Mouse (Mus musculus): ENCODE results near the gene Jsrp1. TPM values are rescaled to one million over a fixed set of nuclear protein-coding genes. Genes with fewer than 3 reads are reported as not detected.
"Not testable (repeated sequence)": the region's sequence is repeated elsewhere in the genome, so short reads cannot be mapped to it uniquely, and the experiment has no call there.

Gene Jsrp1
- total RNA-seq, 2 experiments from 2014 or later = 448 to 461 TPM

- no peak for DNase-seq (ENCODE audit: low spot score)
These were observed 22.3 kb upstream of the Jsrp1 start for GRCm38 (mm10) chr10:80835617-80836016.

DNA sequence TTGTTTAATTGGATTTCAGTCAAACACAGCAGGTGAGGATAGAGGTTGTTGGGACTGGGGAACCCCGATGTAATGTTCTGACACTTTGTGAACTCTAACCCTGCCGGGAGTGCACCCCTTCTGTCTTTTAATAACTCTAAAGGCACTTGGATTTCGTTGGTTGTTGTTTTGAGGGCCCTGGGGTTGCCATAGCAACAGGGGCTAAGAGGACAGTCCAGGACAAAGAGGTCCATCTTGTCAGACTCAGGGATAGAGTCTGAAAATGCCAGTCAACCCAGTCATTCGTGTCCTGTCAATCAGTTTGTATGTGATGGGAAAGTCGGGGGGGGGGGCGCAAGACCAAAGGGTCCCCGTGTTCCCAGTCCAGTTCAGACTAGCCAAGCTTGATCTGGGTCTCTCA lies 19.5 kb upstream of the Jsrp1 start:
- no peak for DNase-seq (ENCODE audit: low spot score)

- DNase-seq (ENCODE audit: low spot score) = no peak
These were observed 17.8 kb upstream of the Jsrp1 start for GRCm38 (mm10) chr10:80831136-80831535.

DNA sequence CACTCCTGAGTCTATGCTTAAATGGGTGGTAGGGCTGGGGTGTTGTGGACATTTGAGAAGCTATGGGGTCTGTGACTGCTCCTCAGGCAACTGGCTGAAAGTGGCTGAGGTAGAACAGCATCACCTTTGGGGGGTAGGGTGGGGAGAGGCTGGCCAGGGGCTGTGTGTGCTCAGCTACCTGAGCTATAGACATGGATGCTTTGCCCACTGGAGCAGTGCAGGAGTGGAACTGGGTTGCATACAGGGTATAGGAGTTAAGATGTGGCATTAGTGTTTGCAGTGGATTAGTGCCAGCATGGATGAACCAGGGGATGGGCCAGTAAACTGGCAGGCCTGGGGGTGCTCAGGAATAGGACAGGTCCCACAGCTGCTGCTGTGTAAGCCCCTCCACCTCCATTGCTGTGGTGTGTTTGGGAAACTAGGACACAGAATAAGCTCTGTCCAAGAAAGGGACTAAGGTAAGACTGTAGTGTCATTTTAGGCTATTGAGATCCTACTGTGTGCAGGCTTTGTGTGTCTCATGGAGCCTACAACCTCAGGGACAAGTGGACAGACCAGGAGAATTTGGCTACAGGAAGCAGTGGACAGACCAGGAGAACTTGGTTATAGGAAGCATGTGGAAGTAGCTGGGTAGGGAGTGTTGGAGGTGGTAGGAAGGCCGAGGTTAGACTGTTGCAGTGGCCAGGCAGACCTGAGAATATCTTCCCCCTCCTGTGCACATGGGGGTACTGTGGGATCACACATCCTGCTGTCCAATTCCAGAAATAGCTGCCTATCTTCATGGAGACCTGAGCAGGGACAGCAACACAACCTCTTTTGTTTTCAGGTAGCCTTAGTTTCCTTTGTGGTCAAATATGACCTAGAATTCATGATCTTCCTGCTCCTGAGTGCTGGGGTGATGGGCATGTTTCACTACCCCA lies 16.3 kb upstream of the Jsrp1 start:
- no peak for DNase-seq (ENCODE audit: low spot score)

DNA sequence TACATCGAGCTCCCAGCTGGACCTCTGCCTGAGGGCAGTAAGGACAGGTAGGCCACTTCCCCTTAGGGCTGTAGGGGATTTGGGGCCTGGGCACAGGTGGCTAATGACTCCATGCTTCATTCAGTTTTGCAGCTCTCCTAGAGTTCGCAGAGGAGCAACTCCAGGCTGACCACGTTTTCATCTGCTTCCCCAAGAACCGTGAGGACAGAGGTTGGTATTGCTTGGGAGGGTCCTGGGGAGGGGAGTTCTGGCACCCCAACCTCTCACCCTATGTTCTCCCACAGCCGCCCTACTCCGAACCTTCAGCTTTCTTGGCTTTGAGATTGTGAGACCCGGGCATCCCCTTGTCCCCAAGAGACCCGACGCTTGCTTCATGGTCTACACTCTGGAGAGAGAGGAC lies 15.3 kb upstream of the Jsrp1 start:
- not testable (repeated sequence) for DNase-seq (ENCODE audit: low spot score)

- DNase-seq (ENCODE audit: low spot score) = no peak
These were observed 14.6 kb upstream of the Jsrp1 start for GRCm38 (mm10) chr10:80827870-80828420.

DNA sequence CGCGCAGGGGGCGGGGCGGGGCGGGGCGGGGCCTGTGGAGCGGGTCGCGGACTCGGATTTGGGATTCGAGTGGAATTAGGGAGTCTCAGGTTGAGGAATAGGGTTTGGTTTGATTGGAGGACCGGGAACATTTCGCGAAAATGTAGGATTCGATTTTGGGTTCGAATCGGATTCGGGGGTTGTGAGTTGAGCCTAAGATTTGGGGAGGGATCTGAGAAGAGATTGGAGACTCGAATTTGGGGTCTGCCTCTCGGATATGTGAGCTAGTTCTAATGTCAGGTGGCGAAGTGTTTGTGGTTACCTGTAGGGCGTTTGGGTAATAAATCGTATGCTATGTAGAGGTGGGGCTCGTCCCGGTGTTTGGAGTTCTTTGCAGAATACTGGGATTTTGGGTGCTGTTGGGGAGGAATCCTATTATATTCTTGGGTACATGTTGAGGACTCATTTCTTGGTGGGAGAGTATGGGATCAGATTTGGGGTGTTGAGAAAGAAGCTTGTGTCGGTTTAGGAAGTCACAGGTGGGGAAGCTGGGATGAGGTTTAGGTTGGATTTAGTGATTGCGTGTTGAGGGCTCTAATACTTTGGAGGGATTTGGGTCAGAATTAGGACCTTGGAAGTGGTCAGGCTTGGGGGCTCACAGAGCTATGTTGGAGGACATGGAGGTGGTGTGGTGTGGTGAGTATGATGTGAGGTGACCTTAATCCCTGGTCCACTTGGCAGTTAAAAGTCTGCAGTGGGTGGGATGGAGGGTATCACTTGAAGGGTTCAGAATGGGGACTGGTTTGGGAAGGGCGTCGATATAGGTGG lies 14.0 kb upstream of the Jsrp1 start:
- no peak for DNase-seq (ENCODE audit: low spot score)

DNA sequence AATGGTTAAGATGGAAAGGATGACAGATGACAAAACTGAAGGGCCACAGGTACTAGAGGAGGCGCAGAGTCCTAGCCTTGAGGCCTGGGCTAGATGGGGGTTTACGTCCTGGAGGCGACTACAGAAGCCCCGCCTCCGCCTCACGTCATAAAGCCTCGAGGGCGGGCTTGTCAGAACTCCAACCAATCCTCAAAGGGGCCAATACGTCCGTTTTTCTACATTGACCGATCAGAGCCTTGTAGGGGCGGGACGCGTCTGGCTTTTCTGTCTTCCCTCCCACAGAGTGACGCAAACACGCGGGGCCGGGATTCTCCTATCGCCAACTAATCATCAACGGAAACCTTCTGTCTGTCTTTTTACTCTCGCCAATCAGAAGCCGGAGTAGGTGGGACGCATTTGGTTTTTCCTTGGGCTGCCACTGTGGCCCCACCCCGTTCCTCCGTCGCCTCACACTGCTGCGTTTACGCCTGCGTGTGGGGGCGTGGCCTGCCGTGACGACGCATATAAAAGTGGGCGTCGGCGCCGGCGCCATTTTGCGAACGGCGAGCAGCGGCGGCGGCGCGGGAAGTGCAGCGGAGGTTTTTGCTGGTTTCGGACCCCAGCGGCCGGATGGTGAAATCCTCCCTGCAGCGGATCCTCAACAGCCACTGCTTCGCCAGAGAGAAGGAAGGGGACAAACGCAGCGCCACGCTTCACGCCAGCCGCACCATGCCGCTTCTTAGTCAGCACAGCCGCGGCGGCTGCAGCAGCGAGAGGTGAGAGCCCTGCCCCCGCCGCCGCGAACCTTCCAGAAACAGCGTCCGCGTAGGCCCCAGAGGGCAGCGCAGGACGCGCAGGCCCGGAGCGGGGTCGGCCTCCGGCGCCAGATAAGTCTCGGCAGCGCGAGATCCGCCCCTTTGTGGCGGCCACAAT lies 13.1 kb upstream of the Jsrp1 start, which contains the start of gene Oaz1:
TSS of gene Oaz1 (plus strand) at position 506 of the 912 bp plus-strand sequence.
- DNase-seq (ENCODE audit: low spot score) = peak; percentile 100

GRCm38 (mm10) chr10:80824827-80825226 lies 11.5 kb upstream of the Jsrp1 start:
- no peak for DNase-seq (ENCODE audit: low spot score)

GRCm38 (mm10) chr10:80823847-80824643 lies 10.7 kb upstream of the Jsrp1 start:
- DNase-seq (ENCODE audit: low spot score) = no peak

DNA sequence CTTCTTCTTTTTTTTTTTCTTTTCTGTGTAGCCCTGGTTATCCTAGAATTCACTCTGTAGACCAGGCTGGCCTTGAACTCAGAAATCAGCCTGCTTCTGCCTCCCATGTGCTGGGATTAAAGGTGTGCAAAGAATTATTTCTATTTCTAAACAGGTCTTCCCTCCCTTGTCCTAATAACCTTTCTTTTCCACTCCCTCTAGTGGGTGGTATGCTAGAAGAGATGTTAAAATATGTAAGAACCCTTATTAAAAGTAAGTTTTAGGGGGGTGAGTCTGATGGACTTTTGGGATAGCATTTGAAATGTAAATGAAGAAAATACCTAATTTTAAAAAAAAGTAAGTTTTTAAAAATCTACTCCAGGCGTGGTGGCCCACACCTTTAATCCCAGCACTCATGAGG lies 10.0 kb upstream of the Jsrp1 start:
- DNase-seq (ENCODE audit: low spot score) = no peak

DNA sequence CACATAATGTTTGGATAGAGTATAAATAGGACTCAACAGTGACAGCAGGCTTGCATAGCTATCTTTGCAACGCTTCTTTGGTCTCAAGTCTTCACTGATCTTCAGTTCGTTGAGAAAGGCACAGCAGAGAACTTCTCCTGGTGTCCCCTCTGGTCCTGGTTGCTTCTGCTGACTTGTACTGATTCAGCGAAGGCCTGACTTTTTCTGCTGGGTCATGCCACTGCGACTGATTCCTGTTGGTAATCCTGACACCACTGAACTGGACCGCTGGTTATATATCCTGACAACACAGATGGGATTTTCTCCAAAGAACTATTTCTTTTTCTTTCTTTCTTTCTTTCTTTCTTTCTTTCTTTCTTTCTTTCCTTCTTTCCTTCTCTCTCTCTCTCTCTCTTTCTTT lies 9.2 kb upstream of the Jsrp1 start:
- DNase-seq (ENCODE audit: low spot score) = no peak

GRCm38 (mm10) chr10:80821991-80822390 lies 8.7 kb upstream of the Jsrp1 start:
- peak; percentile 38 for DNase-seq (ENCODE audit: low spot score)

DNA sequence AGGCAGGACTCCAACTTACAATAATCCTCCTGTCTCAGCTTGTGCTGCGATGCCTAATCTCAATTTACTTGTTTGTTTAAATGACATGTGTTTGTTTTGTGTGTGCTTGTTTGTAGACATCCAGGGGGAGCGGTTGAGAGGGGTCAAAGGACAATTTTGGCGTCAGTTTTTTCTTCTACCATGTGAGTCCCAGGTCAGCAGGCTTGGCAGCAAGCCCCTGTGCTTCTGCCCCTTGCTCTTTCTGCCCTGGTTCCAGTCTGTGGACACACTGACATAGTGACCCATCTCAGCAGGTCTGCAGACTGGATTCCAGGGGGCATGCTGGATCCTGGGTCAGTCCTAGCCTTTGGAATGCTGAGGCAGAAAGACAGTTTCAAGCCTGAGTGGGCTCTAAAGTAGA lies 6.1 kb upstream of the Jsrp1 start:
- DNase-seq (ENCODE audit: low spot score) = no peak

DNA sequence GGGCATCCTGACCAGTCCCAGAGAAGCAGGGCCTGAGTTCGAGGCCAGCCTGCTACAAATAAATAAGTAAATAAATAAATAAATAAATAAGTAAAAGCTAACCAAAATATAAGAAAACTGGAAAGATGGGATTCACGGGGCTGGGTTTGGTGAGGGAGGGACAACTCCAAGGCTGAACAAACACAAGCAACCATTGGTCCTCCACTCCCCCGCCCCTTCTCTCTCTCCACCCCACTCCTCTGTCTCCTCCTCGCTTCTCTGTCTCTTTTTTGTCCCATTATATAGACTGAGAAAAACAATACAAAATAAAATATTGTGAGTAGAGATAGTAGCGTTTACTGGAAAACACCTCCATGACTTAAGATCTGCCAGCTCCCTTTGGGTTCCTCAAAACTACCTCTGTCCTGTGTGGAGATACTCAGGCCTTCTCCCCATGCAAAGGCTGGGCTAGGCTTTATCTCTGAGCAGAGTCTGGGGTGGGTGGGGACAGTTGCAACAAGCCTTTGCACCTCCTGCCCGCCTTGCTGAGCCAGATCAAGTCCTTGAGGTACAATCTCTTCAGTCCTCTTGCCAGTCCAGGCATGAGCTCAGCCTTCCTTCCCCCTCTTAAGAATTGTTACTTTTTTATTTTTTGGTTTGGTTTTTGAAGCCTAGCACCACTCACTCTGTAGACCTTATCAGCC lies 5.4 kb upstream of the Jsrp1 start:
- no peak for DNase-seq (ENCODE audit: low spot score)

- DNase-seq (ENCODE audit: low spot score) = not testable (repeated sequence)
These were observed 4.7 kb upstream of the Jsrp1 start for GRCm38 (mm10) chr10:80817955-80818354.

DNA sequence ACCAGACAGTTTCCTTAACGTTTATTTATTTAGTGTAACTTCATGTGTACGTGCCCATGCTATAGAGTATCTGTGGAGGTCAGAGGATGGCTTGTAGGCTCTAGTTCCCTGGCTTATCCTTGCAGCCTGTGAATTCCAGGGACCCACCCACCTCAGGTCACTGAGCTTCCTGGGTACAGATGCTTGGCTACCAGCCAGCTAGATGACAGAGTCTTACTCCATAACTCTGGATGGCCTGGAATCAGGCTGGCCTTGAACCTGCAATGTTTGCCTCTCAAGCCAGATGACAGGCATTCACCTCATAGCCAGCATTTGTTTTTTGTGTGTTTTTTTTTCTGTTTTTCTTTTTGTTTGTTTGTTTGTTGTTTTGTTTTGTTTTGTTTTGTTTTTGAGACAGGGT lies 3.9 kb upstream of the Jsrp1 start:
- DNase-seq (ENCODE audit: low spot score) = no peak

DNA sequence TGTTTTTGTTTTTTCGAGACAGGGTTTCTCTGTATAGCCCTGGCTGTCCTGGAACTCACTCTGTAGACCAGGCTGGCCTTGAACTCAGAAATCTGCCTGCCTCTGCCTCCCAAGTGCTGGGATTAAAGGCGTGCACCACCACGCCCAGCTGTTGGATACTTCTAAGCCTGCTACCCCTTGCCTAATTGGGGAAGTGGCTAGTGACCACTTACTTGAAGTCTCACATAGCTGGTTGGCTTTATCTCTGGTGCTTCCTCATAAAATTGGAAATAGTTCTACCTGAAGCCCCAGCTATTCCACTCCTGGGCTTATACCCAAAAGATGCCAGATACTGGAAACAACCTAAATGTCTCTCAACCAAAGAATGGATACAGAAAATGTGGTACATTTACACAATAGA lies 3.0 kb upstream of the Jsrp1 start:
- not testable (repeated sequence) for DNase-seq (ENCODE audit: low spot score)

- DNase-seq (ENCODE audit: low spot score) = no peak
These were observed 1.5 kb upstream of the Jsrp1 start for GRCm38 (mm10) chr10:80814800-80815199.
